Mouse (Mus musculus) liver, embryonic 15.5 days (tissue): ENCODE measurements around the gene Pfn1. TPM values are rescaled to one million over a fixed set of nuclear protein-coding genes. Genes with fewer than 3 reads are reported as not detected.

ENCODE experiments used
- ATAC-seq: fragments of 200-750 bp; cut with Nextera tagmentation; 2 replicates; pipeline ENCODE4 v1.8.0; 2017; ENCODE audit warnings: moderate number of reproducible peaks, mild to moderate bottlenecking, moderate library complexity; ENCODE audit not compliant: insufficient read depth
- H3K27ac ChIP-seq: fragments of 300-500 bp; sonication (generic); replicated peaks from 2 replicates; pipeline ENCODE4 v1.5.1; 2015; ENCODE audit warnings: mild to moderate bottlenecking, inconsistent platforms
- H3K27me3 ChIP-seq: fragments of 300-500 bp; sonication (generic); 2 replicates; pipeline ENCODE4 v1.6.1; 2015; ENCODE audit warnings: mild to moderate bottlenecking, inconsistent platforms
- H3K36me3 ChIP-seq: fragments of 300-500 bp; sonication (generic); replicated peaks from 2 replicates; pipeline ENCODE4 v1.6.1; 2015; ENCODE audit warnings: moderate library complexity, mild to moderate bottlenecking, inconsistent platforms
- H3K4me1 ChIP-seq: fragments of 300-500 bp; sonication (generic); replicated peaks from 2 replicates; pipeline ENCODE4 v1.6.1; 2015; ENCODE audit warnings: inconsistent platforms
- H3K4me2 ChIP-seq: fragments of 300-500 bp; sonication (generic); 2 replicates; pipeline ENCODE4 v1.6.1; 2015; ENCODE audit warnings: moderate library complexity, mild to moderate bottlenecking, inconsistent platforms
- H3K4me3 ChIP-seq: fragments of 300-500 bp; sonication (generic); replicated peaks from 2 replicates; pipeline ENCODE4 v1.5.1; 2015; ENCODE audit warnings: mild to moderate bottlenecking, inconsistent platforms
- H3K9ac ChIP-seq: fragments of 300-500 bp; sonication (generic); 2 replicates; pipeline ENCODE4 v1.6.1; 2015; ENCODE audit warnings: moderate library complexity, mild to moderate bottlenecking, inconsistent platforms
- H3K9me3 ChIP-seq: fragments of 300-500 bp; sonication (generic); replicated peaks from 2 replicates; pipeline ENCODE4 v1.6.1; 2016; ENCODE audit warnings: inconsistent platforms
- WGBS: fragments of 180-500 bp; shearing (Covaris S2); methylation state at CpG from one replicate; pipeline ENCODE4 v1.1.7; 2015; ENCODE audit warnings: mixed read lengths; ENCODE audit not compliant: insufficient replicate concordance; 5-methylcytosine and 5-hydroxymethylcytosine counted together
- polyA plus RNA-seq: library from polyadenylated mRNA; unstranded; fragments of >200 nt; fragmentation: Nextera tagmentation; extraction: Ambion mirVana; gene quantifications from 2 replicates; pipeline ENCODE4 v1.2.1, GENCODE M21; 2015

The Pfn1 gene
- polyA plus RNA-seq, 1 experiment from 2014 or later, result 1,040 TPM

GRCm38 (mm10) chr11:70653345-70654197 is 873 bp downstream of the Pfn1 start:
- Histone ChIP-seq H3K4me1 (peaks cover 80% of the 10 kb centered on the region), H3K9me3 (no peaks in the 10 kb centered on the region), H3K4me2 (peak overlapping the region; percentile 99), H3K36me3 (peaks cover 44% of the 10 kb centered on the region), H3K27me3 (peaks cover 16% of the 10 kb centered on the region), H3K27ac (peak overlapping the region; percentile 99), H3K9ac (peak overlapping the region; percentile 98), H3K4me3 (peak overlapping the region; percentile 99)
- peak; percentile 71 for ATAC-seq
- under 1% methylated on average over 63 of the region's 63 CpGs for WGBS

- Histone ChIP-seq H3K4me1 (peaks cover 83% of the 10 kb centered on the region), H3K9ac (peak overlapping the region; percentile 98), H3K36me3 (peaks cover 44% of the 10 kb centered on the region), H3K4me3 (peak overlapping the region; percentile 99), H3K27ac (peak overlapping the region; percentile 99), H3K9me3 (no peaks in the 10 kb centered on the region), H3K4me2 (peak overlapping the region; percentile 99), H3K27me3 (peaks cover 16% of the 10 kb centered on the region)
- 13% methylated on average over 6 of the region's 6 CpGs for WGBS
- ATAC-seq, result no peak
Measured at GRCm38 (mm10) chr11:70652884-70653344, 1.5 kb downstream of the Pfn1 start.

- peak overlapping the region; percentile 99 for H3K27ac ChIP-seq
- H3K36me3 ChIP-seq, result peaks cover 44% of the 10 kb centered on the region
- peak overlapping the region; percentile 99 for H3K4me2 ChIP-seq
- H3K4me3 ChIP-seq, result peak overlapping the region; percentile 99
- H3K4me1 ChIP-seq, result peaks cover 76% of the 10 kb centered on the region
- peak overlapping the region; percentile 98 for H3K9ac ChIP-seq
- no peak for ATAC-seq
- WGBS, result 29% methylated on average over 12 of the region's 12 CpGs
- H3K9me3 ChIP-seq, result no peaks in the 10 kb centered on the region
- peaks cover 16% of the 10 kb centered on the region for H3K27me3 ChIP-seq
Measured at GRCm38 (mm10) chr11:70652029-70652883, 2.2 kb downstream of the Pfn1 start.

GRCm38 (mm10) chr11:70651391-70651790 is 3.1 kb downstream of the Pfn1 start:
- Histone ChIP-seq H3K27ac (peak overlapping the region; percentile 99), H3K9ac (peak overlapping the region; percentile 98), H3K27me3 (peaks cover 9% of the 10 kb centered on the region), H3K4me2 (peak overlapping the region; percentile 99), H3K4me1 (peaks cover 71% of the 10 kb centered on the region), H3K36me3 (peaks cover 44% of the 10 kb centered on the region), H3K4me3 (peak overlapping the region; percentile 27), H3K9me3 (no peaks in the 10 kb centered on the region)
- ATAC-seq, result no peak
- 34% methylated on average over 2 of the region's 2 CpGs for WGBS

GRCm38 (mm10) chr11:70650322-70651175 is 3.9 kb downstream of the Pfn1 start:
- H3K9ac ChIP-seq, result peak overlapping the region; percentile 98
- WGBS, result 36% methylated on average over 12 of the region's 12 CpGs
- peaks cover 71% of the 10 kb centered on the region for H3K4me1 ChIP-seq

GRCm38 (mm10) chr11:70649185-70649734 is 5.2 kb downstream of the Pfn1 start:
- Histone ChIP-seq H3K27ac (peak overlapping the region; percentile 99), H3K4me2 (peak overlapping the region; percentile 99), H3K27me3 (no peaks in the 10 kb centered on the region), H3K4me1 (peaks cover 69% of the 10 kb centered on the region), H3K9ac (peak overlapping the region; percentile 91), H3K4me3 (peak overlapping the region; percentile 82), H3K36me3 (peaks cover 57% of the 10 kb centered on the region), H3K9me3 (no peaks in the 10 kb centered on the region)
- no peak for ATAC-seq
- 72% methylated on average over 8 of the region's 8 CpGs for WGBS

More at GRCm38 (mm10) chr11:70650322-70651175, 3.9 kb downstream of the Pfn1 start:
- Histone ChIP-seq H3K36me3 (peaks cover 44% of the 10 kb centered on the region), H3K4me2 (peak overlapping the region; percentile 99), H3K4me3 (peak overlapping the region; percentile 82), H3K27me3 (peaks cover under 1% of the 10 kb centered on the region; the same call in 1 of the 2 replicates), H3K9me3 (no peaks in the 10 kb centered on the region), H3K27ac (peak overlapping the region; percentile 99)
- no peak for ATAC-seq

- peak overlapping the region; percentile 82 for H3K4me3 ChIP-seq
- peaks cover 69% of the 10 kb centered on the region for H3K4me1 ChIP-seq
- peak overlapping the region; percentile 99 for H3K27ac ChIP-seq
- H3K9ac ChIP-seq, result peak overlapping the region; percentile 91
- H3K9me3 ChIP-seq, result no peaks in the 10 kb centered on the region
- 9% methylated on average over 4 of the region's 4 CpGs for WGBS
- peaks cover 62% of the 10 kb centered on the region for H3K36me3 ChIP-seq
- H3K27me3 ChIP-seq, result no peaks in the 10 kb centered on the region
- peak overlapping the region; percentile 99 for H3K4me2 ChIP-seq
- ATAC-seq, result peak; percentile 10; the same call in 1 of the 2 replicates
Measured at GRCm38 (mm10) chr11:70648512-70648911, 5.9 kb downstream of the Pfn1 start.

GRCm38 (mm10) chr11:70647716-70648420 is 6.6 kb downstream of the Pfn1 start:
- peak overlapping the region; percentile 99 for H3K4me2 ChIP-seq
- ATAC-seq, result peak; percentile 11; the same call in 1 of the 2 replicates
- peak overlapping the region; percentile 91 for H3K9ac ChIP-seq
- no peaks in the 10 kb centered on the region for H3K9me3 ChIP-seq
- H3K4me1 ChIP-seq, result peaks cover 67% of the 10 kb centered on the region
- 1% methylated on average over 28 of the region's 28 CpGs for WGBS
- H3K36me3 ChIP-seq, result peaks cover 65% of the 10 kb centered on the region
- H3K27ac ChIP-seq, result peak overlapping the region; percentile 99
- H3K27me3 ChIP-seq, result no peaks in the 10 kb centered on the region
- peak overlapping the region; percentile 82 for H3K4me3 ChIP-seq

GRCm38 (mm10) chr11:70646691-70647650 is 7.5 kb downstream of the Pfn1 start, which contains the start of the genes Rnf167 and Slc25a11:
Rnf167 (plus strand) TSS chr11:70647235.
Slc25a11 (minus strand) TSS chr11:70647479.
- peaks cover 56% of the 10 kb centered on the region for H3K36me3 ChIP-seq
- H3K4me3 ChIP-seq, result peak within 1 kb of the TSS; percentile 82
- ATAC-seq, result peak; percentile 82
- no peaks in the 10 kb centered on the region for H3K9me3 ChIP-seq
- H3K9ac ChIP-seq, result peak within 1 kb of the TSS; percentile 91
- WGBS, result under 1% methylated on average over 63 of the region's 63 CpGs
- H3K27ac ChIP-seq, result peak within 1 kb of the TSS; percentile 99
- H3K27me3 ChIP-seq, result no peaks in the 10 kb centered on the region
- peak within 1 kb of the TSS; percentile 99 for H3K4me2 ChIP-seq
- peaks cover 63% of the 10 kb centered on the region for H3K4me1 ChIP-seq
